Mouse (Mus musculus) heart, embryonic 15.5 days (tissue): ENCODE data around the gene Gm5799. TPM values are rescaled to one million over a fixed set of nuclear protein-coding genes. Genes with fewer than 3 reads are reported as not detected.
"Not testable (repeated sequence)": the region's sequence is repeated elsewhere in the genome, so short reads cannot be mapped to it uniquely, and the experiment has no call there.

Experiments used
- ATAC-seq: fragments of 200-750 bp; cut with Nextera tagmentation; replicated peaks from 2 replicates; pipeline ENCODE4 v1.8.0; 2017; ENCODE audit warnings: low read depth, moderate TSS enrichment; ENCODE audit not compliant: insufficient number of reproducible peaks, insufficient read depth, low FRiP score
- H3K27ac ChIP-seq: fragments of 300-500 bp; sonication (generic); 2 replicates; pipeline ENCODE4 v1.5.1; 2015; ENCODE audit warnings: mild to moderate bottlenecking, inconsistent platforms
- H3K27me3 ChIP-seq: fragments of 300-500 bp; sonication (generic); 2 replicates; pipeline ENCODE4 v1.6.1; 2015; ENCODE audit warnings: inconsistent platforms
- H3K36me3 ChIP-seq: fragments of 300-500 bp; sonication (generic); 2 replicates; pipeline ENCODE4 v1.6.1; 2015; ENCODE audit warnings: mild to moderate bottlenecking, inconsistent platforms
- H3K4me1 ChIP-seq: fragments of 300-500 bp; sonication (generic); replicated peaks from 2 replicates; pipeline ENCODE4 v1.6.1; 2015; ENCODE audit warnings: inconsistent platforms
- H3K4me2 ChIP-seq: fragments of 300-500 bp; sonication (generic); 2 replicates; pipeline ENCODE4 v1.6.1; 2015; ENCODE audit warnings: inconsistent platforms, mild to moderate bottlenecking, moderate library complexity
- H3K4me3 ChIP-seq: fragments of 300-500 bp; sonication (generic); 2 replicates; pipeline ENCODE4 v1.5.1; 2015; ENCODE audit warnings: mild to moderate bottlenecking, inconsistent platforms
- H3K9ac ChIP-seq: fragments of 300-500 bp; sonication (generic); 2 replicates; pipeline ENCODE4 v1.6.1; 2015; ENCODE audit warnings: mild to moderate bottlenecking, inconsistent platforms
- H3K9me3 ChIP-seq: fragments of 300-500 bp; sonication (generic); replicated peaks from 2 replicates; pipeline ENCODE4 v1.6.1; 2016; ENCODE audit warnings: inconsistent platforms
- WGBS: fragments of 180-500 bp; shearing (Covaris S2); methylation state at CpG from one replicate; pipeline ENCODE4 v1.1.7; 2015; ENCODE audit warnings: mixed read lengths; 5-methylcytosine and 5-hydroxymethylcytosine counted together
- polyA plus RNA-seq: library from polyadenylated mRNA; unstranded; fragments of >200 nt; fragmentation: Nextera tagmentation; extraction: Ambion mirVana; gene quantifications from 2 replicates; pipeline ENCODE4 v1.2.1, GENCODE M21; 2015

Gene Gm5799
- polyA plus RNA-seq: not detected in 2 replicates

DNA sequence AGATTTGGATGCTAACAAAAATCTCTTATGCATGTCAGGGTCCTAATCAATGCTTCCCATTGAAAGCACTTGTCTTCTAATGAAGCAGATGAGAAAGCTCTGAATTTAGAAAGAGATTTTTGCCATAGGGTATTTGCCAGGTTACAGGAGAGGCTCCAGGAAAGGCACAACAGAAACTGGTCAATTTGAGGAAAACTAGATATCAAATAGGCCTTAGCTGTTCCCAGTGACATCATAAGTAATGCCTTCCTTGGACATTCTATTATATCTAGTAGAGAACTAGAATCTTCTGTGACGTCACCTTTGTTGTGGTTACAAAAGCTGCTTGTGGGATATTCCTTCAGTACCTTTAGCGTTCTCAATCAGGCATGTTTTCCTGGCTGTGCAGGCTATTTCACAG lies at the start of gene Gm5799:
Gene Gm5799 (plus strand): TSS at position 301 of the 400 bp plus-strand sequence.
- not testable (repeated sequence) for H3K36me3 ChIP-seq, H3K9me3 ChIP-seq, H3K9ac ChIP-seq, H3K27ac ChIP-seq, H3K4me2 ChIP-seq, H3K4me1 ChIP-seq, H3K4me3 ChIP-seq, H3K27me3 ChIP-seq, ATAC-seq
- WGBS: 72% methylated on average over 2 of the region's 2 CpGs

DNA sequence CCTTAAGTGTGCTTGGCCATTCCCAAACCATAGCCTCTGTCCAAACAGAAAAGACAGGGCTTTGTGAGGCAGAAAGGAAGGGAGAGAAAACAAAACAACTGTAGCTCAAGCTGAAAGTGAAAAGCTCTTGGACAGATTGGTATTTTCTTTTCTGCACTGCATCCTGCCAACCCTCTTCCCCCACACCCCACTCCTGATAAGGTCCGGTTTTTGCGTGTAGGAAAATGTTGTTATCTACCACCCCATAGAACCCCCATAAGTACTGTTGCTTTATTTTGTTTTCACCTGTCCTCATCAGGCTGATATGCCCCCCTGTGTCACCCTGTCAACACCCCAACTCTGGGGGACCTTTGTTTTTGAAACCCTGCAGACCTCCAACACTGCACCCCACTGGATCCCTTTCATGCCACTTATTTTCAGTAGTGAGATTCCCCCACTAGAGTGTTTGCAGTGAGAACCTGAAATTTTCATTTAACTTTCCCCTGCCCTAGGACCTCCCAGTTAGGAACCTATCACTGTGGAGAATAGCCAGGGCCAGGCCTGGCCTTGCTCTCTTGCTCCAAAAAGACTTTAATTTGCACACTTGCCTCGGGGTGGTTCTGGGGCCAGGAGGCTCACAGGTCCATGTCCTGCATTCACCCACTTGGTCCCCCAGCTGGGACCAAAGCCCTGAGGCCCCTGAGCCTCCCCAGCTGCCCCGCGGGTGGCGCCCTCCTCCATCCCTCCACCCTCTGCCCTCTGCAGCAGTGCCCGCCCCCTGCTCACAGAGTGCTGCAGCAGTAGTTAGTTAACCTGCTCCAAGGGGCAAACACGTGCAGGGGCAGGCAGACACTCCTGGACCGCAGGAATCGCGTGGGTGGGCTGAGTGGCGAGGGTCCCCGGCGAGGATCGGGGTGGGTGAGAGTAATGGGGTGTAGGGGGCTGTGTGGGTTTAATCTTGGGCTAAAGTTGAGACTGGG lies 12.0 kb upstream of the Gm5799 start:
- not testable (repeated sequence) for ATAC-seq, H3K4me2 ChIP-seq, H3K27ac ChIP-seq, H3K9me3 ChIP-seq, H3K27me3 ChIP-seq, H3K4me3 ChIP-seq, H3K4me1 ChIP-seq, H3K9ac ChIP-seq, H3K36me3 ChIP-seq
- WGBS: 25% methylated on average over 14 of the region's 15 CpGs

DNA sequence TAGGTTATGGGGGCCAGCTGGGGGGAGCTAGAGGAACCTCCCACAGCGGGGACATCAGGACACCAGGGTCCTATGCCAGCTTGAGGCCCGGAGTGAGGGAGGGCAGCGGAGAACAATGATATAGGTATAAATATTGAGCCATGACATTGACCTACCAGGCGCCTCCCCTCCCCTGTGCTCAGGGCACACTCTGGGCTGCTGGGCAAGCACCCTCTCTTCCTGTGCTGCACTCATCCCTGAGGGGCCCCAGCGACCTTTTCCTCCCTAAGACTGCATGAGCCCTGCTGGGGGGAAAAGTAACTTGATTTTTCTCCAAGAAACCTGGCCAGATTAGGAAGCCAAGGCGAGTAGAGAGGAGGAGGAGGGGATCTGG lies 11.4 kb upstream of the Gm5799 start:
- not testable (repeated sequence) for H3K4me1 ChIP-seq, H3K9ac ChIP-seq, H3K4me2 ChIP-seq, H3K27ac ChIP-seq, H3K36me3 ChIP-seq, H3K27me3 ChIP-seq, H3K4me3 ChIP-seq, H3K9me3 ChIP-seq, ATAC-seq
- WGBS: no CpG with 5 or more reads among the region's 6 CpGs

DNA sequence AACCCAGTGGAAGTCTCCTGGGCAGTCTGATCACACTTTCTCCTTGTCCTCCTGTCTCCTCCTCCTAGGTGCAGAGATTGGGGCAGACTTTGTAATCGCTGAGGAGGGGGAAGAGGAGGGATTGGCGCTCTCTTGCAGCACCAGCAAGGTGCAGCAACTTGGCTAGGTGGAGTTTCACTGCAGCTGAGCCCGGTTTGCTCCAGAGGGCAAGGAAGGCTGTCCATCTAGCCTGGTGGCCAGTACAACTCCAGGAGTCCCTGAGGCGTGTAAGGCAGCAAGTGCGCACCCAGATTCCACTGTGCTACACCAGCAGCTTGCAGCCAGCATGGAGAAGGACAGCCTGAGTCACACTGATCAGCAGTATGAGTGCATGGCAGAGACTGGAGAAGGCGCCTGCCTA lies 11.0 kb upstream of the Gm5799 start:
- H3K9ac ChIP-seq, H3K36me3 ChIP-seq, H3K9me3 ChIP-seq, H3K27ac ChIP-seq, H3K27me3 ChIP-seq, H3K4me1 ChIP-seq, ATAC-seq, H3K4me2 ChIP-seq, H3K4me3 ChIP-seq: not testable (repeated sequence)
- 38% methylated on average over 6 of the region's 6 CpGs for WGBS

DNA sequence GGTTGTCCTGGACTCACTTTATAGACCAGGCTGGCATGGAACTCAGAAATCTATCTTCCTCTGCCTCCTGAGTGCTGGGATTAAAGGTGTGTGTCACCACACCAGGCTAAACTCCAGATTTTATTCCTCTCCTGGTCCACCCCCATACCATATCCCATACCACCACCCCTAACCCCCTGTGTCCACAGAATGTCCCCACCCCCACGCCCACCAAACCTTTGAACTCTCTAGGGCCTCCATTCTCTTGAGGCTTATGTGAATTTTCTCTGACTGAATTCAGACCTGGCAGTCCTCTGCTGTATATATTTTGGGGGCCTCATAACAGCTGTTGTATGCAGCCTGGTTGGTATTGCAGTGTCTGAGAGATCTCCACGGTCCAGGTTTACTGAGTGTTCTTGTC lies 5.2 kb upstream of the Gm5799 start:
- not testable (repeated sequence) for H3K27ac ChIP-seq, H3K27me3 ChIP-seq, H3K36me3 ChIP-seq, H3K9me3 ChIP-seq, H3K4me2 ChIP-seq, H3K4me3 ChIP-seq, ATAC-seq, H3K9ac ChIP-seq, H3K4me1 ChIP-seq
- 65% methylated on average over 2 of the region's 2 CpGs for WGBS

DNA sequence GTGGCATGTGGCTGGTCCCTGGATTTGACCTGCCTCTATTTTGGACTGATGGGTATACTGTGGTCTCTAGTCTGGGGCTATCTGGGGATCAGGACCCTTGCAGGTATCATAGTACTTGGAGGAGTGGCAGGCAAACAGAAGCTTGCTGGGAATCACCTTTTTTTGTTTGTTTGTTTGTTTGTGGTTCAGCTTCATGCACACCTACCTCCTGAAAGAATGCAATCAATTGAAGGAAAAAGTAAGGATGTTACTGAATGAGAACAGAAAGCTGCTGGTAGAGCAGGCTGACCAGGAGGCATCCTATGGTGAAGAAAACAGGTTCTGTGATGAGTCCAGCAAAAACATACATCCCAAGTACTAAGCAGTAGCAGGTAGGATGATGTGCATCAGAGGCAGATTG lies 2.9 kb downstream of the Gm5799 start:
- H3K27ac ChIP-seq, H3K9ac ChIP-seq, H3K4me1 ChIP-seq, H3K27me3 ChIP-seq, ATAC-seq, H3K4me2 ChIP-seq, H3K9me3 ChIP-seq, H3K36me3 ChIP-seq, H3K4me3 ChIP-seq: not testable (repeated sequence)

DNA sequence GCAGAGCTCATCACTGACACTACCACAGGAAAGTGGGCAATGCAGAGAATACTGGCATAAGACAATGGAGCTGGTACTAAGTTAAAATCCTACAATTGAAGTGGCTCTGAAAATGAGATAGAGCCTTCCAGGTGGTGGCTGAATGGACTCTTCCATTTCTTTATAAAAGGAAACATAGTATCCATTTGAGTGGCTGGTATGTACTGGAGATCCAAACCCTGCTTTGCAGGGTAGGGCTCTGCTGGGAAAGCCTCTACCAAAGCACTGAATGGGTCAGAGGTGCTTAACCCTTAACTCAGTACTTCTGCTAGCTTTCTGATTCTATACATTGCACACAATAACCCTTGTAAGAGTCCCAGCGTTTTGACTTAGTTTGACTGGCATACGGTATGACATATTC lies 8.9 kb downstream of the Gm5799 start:
- not testable (repeated sequence) for H3K4me3 ChIP-seq, H3K36me3 ChIP-seq, H3K9me3 ChIP-seq, H3K9ac ChIP-seq, H3K4me2 ChIP-seq, H3K27ac ChIP-seq, H3K27me3 ChIP-seq, H3K4me1 ChIP-seq, ATAC-seq
- whole genome bisulfite sequencing: 68% methylated on average over 2 of the region's 2 CpGs

DNA sequence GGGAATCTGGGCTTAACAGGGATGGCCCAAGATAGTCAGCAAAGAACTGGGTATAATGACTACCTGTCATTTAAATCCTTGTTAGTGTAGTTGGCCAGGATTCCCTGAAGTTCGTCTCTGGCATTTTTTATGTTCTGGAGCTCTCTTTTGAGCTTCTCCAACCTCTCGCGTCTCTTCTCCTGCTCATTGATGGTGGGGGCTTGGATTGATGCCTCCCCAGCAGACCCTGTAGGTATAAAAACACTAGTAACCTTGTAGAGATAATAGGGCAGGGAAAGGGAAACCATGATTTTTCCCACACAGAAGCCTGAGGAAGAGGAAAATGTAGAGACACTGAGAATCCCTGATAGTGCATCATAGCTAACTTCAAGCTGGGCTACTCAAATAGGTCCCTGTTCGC lies 34.6 kb downstream of the Gm5799 start:
- 69% methylated on average over 4 of the region's 4 CpGs for WGBS
- H3K27ac ChIP-seq, H3K4me1 ChIP-seq, H3K36me3 ChIP-seq, ATAC-seq, H3K4me2 ChIP-seq, H3K27me3 ChIP-seq, H3K4me3 ChIP-seq, H3K9ac ChIP-seq, H3K9me3 ChIP-seq: not testable (repeated sequence)

DNA sequence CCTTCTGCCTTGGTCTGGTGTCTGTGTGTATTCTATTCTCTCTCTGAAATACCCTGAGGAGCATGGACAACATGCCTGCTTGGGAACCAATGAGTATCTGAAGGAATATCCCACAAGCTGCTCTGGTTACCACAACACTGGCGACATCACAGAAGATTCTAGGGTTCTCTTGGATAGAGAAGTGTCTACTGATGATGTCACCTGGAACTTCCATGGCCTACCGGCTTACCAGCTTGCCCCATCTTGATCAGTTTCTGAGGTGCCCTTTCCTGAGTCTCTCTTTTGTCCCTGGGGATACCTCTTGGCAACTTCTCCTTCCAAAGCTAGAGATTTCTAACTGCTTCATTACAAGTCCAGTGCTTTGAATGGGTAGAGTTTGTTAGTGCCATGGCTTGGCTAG lies 35.7 kb downstream of the Gm5799 start, which contains the start of gene Gm17654:
Gene Gm17654 (minus strand): TSS at position 101 of the 400 bp plus-strand sequence.
- not testable (repeated sequence) for H3K9ac ChIP-seq, H3K4me2 ChIP-seq, H3K4me1 ChIP-seq, H3K27me3 ChIP-seq, H3K27ac ChIP-seq, H3K36me3 ChIP-seq, H3K9me3 ChIP-seq, H3K4me3 ChIP-seq, ATAC-seq
- WGBS: 58% methylated on average over 1 of the region's 2 CpGs

Other genes starting within 250 kb of the Gm5799 start
- gene Gm8127, start 249.7 kb upstream of the Gm5799 start, polyA plus RNA-seq: not detected in 2 replicates
- not detected in 2 replicates for gene 1700001F09Rik, start 195.8 kb upstream of the Gm5799 start, polyA plus RNA-seq
- not detected in 2 replicates for gene Gm8138, start 127.2 kb upstream of the Gm5799 start, polyA plus RNA-seq
- not detected in 2 replicates for gene Gm17654, start 35.6 kb downstream of the Gm5799 start, polyA plus RNA-seq
- gene Gm10375, start 64.4 kb downstream of the Gm5799 start, polyA plus RNA-seq: not detected in 2 replicates
- gene Gm8165, start 133.6 kb downstream of the Gm5799 start, polyA plus RNA-seq: not detected in 2 replicates
- gene Gm7324, start 154.3 kb downstream of the Gm5799 start, polyA plus RNA-seq: 0.34 and 0.49 TPM in 2 replicates
- gene Gm16506, start 183.9 kb downstream of the Gm5799 start, polyA plus RNA-seq: 0.09 TPM in 1 of 2 replicates, not detected in the other
- gene Gm6526, start 204.3 kb downstream of the Gm5799 start, polyA plus RNA-seq: 0.10 TPM in 1 of 2 replicates, not detected in the other
- not detected in 2 replicates for gene Gm8180, start 241.2 kb downstream of the Gm5799 start, polyA plus RNA-seq